Mouse (Mus musculus) effector memory CD4-positive, alpha-beta T cell, adult 7 months (primary cell): ENCODE measurements around the gene Prnp. TPM values are rescaled to one million over a fixed set of nuclear protein-coding genes. Genes with fewer than 3 reads are reported as not detected.

Source experiments
- polyA plus RNA-seq: library from polyadenylated mRNA; unstranded; fragments of 100-300 nt; shearing (Covaris generic); gene quantifications from one replicate; pipeline ENCODE4 v1.2.1, GENCODE M21; 2017

Prnp gene
- polyA plus RNA-seq: 8.3 TPM

GRCm38 (mm10) chr2:131909683-131910572 is at the start of gene Prnp, which contains the start of gene Prn:
Prnp (plus strand) TSS chr2:131909928.
Prn (plus strand) TSS chr2:131909957.

GRCm38 (mm10) chr2:131950598-131951095 is 40.9 kb downstream of the Prnp start, which contains the start of gene Prnd:
Prnd (plus strand) TSS chr2:131950861.

Other genes starting within 250 kb of the Prnp start
- not detected for gene Erv3, start 50.2 kb upstream of the Prnp start, polyA plus RNA-seq
- gene Prn, start within 50 bp of the Prnp start, polyA plus RNA-seq: 0.46 TPM
- gene Prnd, start 40.9 kb downstream of the Prnp start, polyA plus RNA-seq: not detected
- gene Rassf2, start 120.3 kb downstream of the Prnp start, polyA plus RNA-seq: 46.1 TPM
- 33.3 TPM for gene Slc23a2, start 235.2 kb downstream of the Prnp start, polyA plus RNA-seq